Mouse (Mus musculus) spleen, postnatal 4 days (tissue): Measurements from ENCODE around the gene Sh3bp4.

ENCODE experiments used
- DNase-seq, 2 experiments: peaks; one replicate each; pipeline ENCODE4 v3.0.0; 2022; ENCODE audit warnings: low spot score in 2 of 2

The Sh3bp4 gene

DNA sequence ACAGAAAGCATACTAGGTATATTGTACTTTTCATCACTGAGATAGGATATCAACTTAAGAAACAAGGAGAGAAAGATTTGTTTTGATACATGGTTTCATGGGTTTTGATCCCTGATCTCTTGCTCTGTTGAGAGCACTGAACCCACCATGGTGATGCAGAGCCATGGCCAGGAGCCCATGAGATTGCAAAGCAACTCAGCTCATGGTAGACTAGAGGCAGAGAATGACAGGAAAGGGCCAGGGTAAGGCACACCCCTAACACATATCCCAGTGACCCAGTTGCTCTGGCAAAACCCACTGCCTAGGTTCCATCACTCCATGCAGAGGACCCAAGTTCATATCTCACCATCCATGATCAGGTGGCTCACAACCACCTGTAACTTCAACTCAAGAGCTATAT lies 114.6 kb downstream of the Sh3bp4 start:
- DNase-seq: no peak

DNA sequence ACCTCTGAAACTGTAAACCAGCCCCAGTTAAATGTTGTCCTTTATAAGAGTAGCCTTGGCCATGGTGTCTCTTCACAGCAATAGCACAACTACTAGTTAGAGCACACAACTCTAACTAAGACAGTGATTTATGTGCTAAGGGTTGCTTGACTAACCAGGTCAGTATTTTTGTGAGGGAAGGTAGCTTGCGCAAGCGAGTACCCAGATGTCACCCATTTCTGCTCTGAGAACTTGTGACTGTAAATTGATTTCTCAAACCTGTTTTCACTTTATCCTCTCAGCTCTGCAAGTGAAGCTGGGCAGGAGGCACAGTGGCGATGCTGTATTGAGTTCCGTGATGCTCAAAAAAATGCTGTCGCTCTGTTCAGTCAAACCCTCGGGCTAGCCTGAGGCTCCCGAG lies 117.2 kb downstream of the Sh3bp4 start:
- DNase-seq: no peak

- DNase-seq: no peak
These were observed 117.9 kb downstream of the Sh3bp4 start for GRCm38 (mm10) chr1:89188091-89188490.

- no peak for DNase-seq
These were observed 119.0 kb downstream of the Sh3bp4 start for GRCm38 (mm10) chr1:89189204-89189603.

DNA sequence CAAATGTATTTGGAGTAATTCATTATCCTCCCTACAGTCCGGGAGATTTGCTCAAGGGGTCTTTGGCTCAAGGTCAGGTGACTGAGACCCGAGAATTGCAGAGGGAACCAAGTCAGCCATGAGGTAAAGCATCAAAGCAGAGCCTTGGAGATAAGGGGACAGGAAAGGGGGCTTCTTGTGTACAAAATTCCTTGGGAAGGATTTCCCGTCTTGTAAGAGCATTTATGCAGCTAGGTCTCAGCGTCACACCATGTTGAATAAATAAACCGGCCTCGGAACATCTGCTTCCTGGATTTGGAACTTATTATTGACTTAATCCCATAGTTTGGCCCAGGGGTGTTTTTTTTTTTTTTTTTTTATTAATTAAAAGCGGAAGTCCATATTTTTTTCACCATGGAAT lies 120.4 kb downstream of the Sh3bp4 start:
- no peak for DNase-seq

DNA sequence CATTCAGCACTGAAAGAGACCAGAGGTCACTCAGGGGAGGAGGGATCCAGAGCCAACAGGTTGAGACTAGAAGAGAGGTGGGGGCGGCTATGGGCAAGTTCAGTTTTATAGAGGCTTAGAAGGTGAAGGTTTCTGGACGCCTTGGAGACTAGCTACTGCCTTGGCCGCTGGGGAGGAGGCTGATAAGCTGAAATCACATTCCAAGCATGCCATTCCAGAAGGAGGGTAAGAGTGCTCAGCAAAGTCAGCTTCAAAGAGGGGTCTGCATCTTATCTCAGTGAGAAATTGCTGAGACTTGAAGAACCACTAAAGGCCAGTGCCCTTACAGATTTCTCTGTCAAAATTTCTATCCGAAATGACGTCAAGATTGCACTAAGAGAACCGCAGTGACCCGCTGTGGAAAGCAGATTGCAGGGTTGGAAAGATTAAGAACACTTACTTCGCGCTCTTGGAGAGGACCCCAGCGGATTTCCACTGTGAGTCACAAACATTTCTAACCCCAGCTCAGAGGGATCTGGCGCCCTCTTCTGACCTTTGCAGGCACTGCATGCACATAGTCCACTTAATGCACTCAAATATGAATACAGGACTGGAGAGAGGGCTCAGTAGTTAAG lies 121.0 kb downstream of the Sh3bp4 start:
- DNase-seq: peak; percentile 28 to 71

DNA sequence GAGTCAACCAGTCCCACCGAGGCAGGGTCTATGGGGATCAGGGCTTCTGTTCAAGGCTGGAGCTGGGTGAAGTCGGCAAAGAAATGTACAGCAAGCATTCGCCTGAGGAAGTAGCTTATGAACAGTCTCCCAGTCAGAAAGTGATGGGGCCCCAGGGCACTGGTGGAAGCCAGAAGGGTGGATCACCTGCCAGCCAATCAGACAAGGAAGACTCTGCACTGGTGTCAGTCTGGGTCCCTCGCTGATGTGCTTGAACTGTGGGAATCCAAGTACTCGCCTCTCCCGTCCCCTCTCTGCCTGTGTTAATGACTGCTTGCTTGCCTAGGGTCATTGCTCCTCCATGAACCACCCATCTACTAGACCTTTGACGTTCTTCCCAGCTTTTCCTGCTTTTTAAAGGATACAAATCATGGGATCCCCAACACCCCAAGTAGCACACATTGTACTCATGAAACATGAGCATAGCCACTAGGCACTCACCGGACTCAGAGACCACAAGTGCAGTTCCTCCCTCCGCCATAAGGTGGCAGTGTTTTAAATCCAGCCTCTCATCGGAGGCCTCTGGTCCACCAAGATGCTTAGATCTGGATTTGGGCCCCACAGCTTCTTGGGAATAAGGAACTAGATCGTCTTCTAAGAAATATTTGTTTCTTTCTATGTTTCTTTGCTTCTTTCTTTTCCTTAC lies 122.5 kb downstream of the Sh3bp4 start:
- peak; percentile 22 to 68 for DNase-seq

GRCm38 (mm10) chr1:89193576-89193975 lies 123.4 kb downstream of the Sh3bp4 start:
- no peak for DNase-seq

DNA sequence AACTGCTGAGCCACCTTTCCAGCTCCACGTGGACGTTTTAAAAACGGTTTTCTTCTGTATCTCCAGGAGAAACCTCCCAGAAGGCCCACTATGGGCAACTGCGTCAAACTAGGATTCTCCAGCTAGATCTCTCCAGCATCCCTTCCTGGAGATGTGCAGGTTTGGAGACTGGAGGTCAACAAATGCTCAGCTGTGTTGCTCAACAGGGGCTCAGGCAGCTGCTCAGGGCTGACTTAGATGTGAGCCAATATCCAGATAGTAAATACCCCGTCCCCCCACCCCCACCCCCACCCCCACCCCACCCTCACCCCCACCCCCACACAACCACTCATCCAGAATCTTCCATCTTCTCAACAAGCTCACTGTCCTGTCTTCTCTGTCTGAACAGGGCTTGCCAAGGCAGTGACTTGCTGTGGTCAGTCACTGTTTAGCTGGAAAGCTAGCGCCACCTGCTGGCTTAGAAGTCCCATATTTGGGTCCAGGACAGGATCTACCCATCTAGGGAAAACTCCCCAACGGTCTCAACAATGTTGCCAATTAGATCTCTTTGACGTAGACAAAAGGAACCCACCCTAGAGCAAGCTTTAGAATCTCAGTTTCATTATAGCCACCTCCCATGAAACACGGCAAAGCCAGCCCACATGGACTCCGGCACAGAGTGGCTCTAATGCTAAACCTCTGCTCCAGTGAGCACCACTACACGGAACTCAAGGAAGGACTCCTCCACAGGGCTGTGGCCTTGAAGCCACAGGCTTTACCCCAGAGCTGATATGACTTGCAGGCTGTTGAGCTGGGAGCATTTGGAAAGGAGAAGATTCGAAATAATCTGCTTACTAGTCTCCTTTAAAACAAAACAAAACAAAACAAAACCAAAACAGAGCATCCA lies 125.9 kb downstream of the Sh3bp4 start:
- peak; percentile 32 to 71 for DNase-seq
